Mouse (Mus musculus): ENCODE results near the gene Magi1. TPM values are rescaled to one million over a fixed set of nuclear protein-coding genes. Genes with fewer than 3 reads are reported as not detected.
A peak's percentile ranks its signal among the peaks of the same experiment; 100 is the strongest.

The Magi1 gene
- polyA plus RNA-seq, 1 experiment from 2014 or later, result 29.1 TPM

DNA sequence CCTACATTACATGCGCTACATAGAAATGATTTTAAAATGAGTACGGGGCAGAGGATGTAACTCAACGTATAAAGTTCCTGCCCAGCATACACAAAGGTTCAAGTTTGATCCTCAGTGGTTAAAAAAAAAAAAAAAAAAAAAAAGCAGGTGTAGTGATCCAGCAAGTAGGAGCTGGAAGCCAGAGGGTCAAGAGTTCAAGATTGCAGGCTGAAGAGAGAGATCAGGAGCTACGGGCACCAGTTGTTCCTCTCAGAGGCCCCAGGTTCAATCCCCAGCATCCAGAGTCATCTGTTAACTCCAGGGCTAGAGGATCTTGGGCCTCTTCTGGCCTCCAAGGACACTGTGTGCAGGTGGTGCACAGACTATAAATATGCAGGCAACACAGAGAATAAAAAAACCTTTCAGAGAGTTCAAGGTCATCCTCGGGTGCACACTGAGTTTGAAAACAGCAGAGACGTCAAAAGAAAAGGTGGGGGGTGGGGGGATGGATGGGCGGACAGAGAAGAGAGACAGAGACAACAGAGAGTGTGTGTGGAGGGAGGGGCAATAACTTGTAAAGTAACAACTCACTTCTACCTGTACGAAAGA, 32.3 kb downstream of the Magi1 start:
- WGBS, result 66% methylated on average over 8 of the region's 8 CpGs
- peaks cover 21% of the 10 kb centered on the region for H3K4me1 ChIP-seq (replicated peaks)
- H3K9ac ChIP-seq, result no peak overlapping the region
- no peaks in the 10 kb centered on the region for H3K36me3 ChIP-seq
- H3K4me3 ChIP-seq, result no peak overlapping the region
- no peaks in the 10 kb centered on the region for H3K9me3 ChIP-seq
- no peak for ATAC-seq (ENCODE audit: low FRiP score)
- no peak overlapping the region for H3K27ac ChIP-seq
- H3K27me3 ChIP-seq, result no peaks in the 10 kb centered on the region
- no peak overlapping the region for H3K4me2 ChIP-seq

DNA sequence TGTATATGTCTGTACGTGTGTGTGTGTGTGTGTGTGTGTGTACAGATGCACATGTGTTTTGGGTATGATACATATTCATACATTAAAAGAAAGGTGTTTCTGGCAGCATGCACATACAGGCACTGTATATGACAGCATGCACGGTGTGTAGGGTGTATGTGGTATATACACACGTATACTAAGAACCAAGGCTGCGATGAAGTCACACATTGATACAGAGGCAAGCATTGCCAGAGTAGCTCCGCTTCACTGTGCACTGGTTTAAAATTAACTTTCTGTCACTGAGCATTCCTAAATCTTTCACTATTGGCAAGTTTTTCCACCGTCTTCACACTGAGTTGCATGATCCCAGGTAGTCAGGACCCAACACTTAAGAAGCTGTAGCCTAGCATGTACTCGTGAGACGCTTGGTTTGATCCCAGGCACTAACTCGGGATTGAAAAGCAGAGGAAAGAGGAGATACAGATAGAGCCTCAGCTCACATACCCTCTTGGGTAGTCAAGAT, 34.4 kb downstream of the Magi1 start:
- H3K4me2 ChIP-seq, result no peak overlapping the region
- no peak overlapping the region for H3K9ac ChIP-seq
- no peak overlapping the region for H3K4me3 ChIP-seq
- H3K27me3 ChIP-seq, result no peaks in the 10 kb centered on the region
- H3K9me3 ChIP-seq, result no peaks in the 10 kb centered on the region
- no peak overlapping the region for H3K27ac ChIP-seq
- WGBS, result 93% methylated on average over 9 of the region's 9 CpGs
- no peaks in the 10 kb centered on the region for H3K36me3 ChIP-seq
- peaks cover 17% of the 10 kb centered on the region for H3K4me1 ChIP-seq (replicated peaks)
- ATAC-seq (ENCODE audit: low FRiP score), result no peak

DNA sequence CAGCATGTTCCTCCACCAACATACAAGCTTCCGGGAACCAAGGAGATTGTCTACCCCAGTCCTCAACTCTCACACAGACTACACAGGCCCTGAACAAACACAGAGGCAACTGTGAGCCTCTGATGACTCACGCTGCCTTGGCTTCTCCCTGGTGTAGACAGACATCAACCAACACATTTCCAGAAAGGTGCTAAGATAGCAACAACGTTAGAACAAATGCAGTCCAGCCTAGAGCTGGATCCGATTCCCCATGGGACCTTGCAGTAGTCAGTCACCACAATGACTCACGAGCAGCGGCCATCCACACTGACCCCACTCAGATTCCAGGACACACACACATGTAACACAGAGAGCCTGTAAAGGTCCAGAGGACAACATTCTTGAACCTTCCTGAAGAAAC, 42.5 kb downstream of the Magi1 start:
- H3K4me2 ChIP-seq, result no peak overlapping the region
- H3K9ac ChIP-seq, result no peak overlapping the region
- H3K36me3 ChIP-seq, result no peaks in the 10 kb centered on the region
- H3K4me1 ChIP-seq (replicated peaks), result 0 out of 2 replicates have a peak, but pooled peaks cover 7% of the 10 kb centered on the region
- H3K9me3 ChIP-seq, result no peaks in the 10 kb centered on the region
- H3K4me3 ChIP-seq, result no peak overlapping the region
- WGBS, result 85% methylated on average over 6 of the region's 6 CpGs
- no peak overlapping the region for H3K27ac ChIP-seq
- H3K27me3 ChIP-seq, result no peaks in the 10 kb centered on the region
- ATAC-seq (ENCODE audit: low FRiP score), result no peak

DNA sequence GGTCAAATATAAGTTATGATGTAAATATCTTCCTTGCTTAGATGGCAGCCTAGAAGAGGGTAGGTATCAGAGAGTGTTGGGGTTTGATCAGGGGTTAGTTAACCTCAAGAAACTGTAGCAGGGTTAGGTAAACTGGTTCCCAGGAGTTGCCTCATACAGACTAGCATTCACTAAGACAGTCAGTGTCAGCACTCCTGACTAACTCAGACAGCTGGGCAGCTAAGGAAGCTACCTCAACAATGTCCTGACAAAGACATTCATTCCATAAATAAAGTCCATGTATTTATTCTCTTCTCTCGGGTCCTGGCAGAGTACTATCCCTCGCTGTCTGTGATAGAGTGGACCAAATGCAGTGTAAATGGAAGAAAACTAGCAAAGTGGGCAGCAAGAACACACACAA, 45.1 kb downstream of the Magi1 start:
- H3K9ac ChIP-seq, result no peak overlapping the region
- H3K9me3 ChIP-seq, result no peaks in the 10 kb centered on the region
- H3K4me1 ChIP-seq (replicated peaks), result 0 out of 2 replicates have a peak, but pooled peaks cover 7% of the 10 kb centered on the region
- H3K4me2 ChIP-seq, result no peak overlapping the region
- no peak overlapping the region for H3K4me3 ChIP-seq
- H3K27me3 ChIP-seq, result no peaks in the 10 kb centered on the region
- WGBS, result 76% methylated on average over 2 of the region's 2 CpGs
- ATAC-seq (ENCODE audit: low FRiP score), result no peak
- no peaks in the 10 kb centered on the region for H3K36me3 ChIP-seq
- H3K27ac ChIP-seq, result no peak overlapping the region

DNA sequence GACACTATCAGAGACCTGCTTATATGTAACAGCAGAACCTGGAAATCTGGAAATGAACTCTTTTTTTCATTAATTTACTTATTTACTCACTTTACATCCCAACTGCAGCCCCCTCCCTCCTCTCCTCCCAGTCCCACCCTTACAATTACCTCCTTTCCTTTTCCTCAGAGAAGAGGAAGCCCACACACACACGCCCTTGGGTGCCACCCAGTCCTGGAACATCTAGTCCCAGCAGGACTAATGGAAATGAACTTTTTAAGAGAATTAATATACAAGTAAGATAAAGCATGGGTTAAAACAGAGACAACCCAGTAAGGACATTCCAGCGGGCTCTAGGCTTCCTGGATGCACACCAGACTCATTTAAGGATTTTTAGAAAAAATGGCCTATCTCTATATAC, 46.8 kb downstream of the Magi1 start:
- ATAC-seq (ENCODE audit: low FRiP score), result no peak
- H3K27ac ChIP-seq, result no peak overlapping the region
- 85% methylated on average over 2 of the region's 2 CpGs for WGBS

DNA sequence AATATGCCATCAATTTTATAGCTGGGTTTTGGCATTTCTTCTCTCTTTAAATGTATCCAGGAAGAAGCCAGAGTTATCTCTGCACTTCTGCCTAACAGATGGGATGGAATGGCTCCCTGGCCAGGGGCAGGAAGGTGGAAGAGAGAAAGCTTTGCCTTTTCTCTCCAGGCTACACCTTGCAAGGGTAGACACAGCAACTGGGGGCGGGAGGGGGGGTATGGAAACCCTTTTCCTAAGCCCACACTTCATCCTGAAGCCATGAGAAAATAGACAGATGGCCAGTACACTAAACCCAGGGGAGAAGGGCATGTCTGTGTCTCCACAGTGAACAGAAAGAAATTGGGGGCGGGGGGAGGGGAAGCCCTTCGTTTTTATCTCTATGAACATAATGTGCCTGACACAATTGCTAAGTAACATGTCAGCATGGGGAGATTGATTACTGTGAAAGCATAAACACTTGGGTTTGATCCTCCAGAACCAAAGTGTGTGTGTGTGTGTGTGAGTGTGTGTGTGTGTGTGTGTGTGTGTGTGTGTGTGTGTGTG, 51.4 kb downstream of the Magi1 start:
- Histone ChIP-seq H3K36me3 (no peaks in the 10 kb centered on the region), H3K4me2 (no peak overlapping the region), H3K4me3 (no peak overlapping the region), H3K4me1 (replicated peaks) (peaks cover 14% of the 10 kb centered on the region), H3K9me3 (no peaks in the 10 kb centered on the region), H3K27ac (peak overlapping the region; percentile 67; the same call in 1 of the 2 replicates), H3K27me3 (no peaks in the 10 kb centered on the region), H3K9ac (no peak overlapping the region)
- ATAC-seq (ENCODE audit: low FRiP score), result no peak
- WGBS, result 48% methylated on average over 3 of the region's 3 CpGs

More for the DNA sequence above, 46.8 kb downstream of the Magi1 start:
- H3K9ac ChIP-seq, result no peak overlapping the region
- no peaks in the 10 kb centered on the region for H3K36me3 ChIP-seq
- no peak overlapping the region for H3K4me2 ChIP-seq
- H3K27me3 ChIP-seq, result no peaks in the 10 kb centered on the region
- H3K4me3 ChIP-seq, result no peak overlapping the region
- H3K9me3 ChIP-seq, result no peaks in the 10 kb centered on the region
- H3K4me1 ChIP-seq (replicated peaks), result peaks cover 13% of the 10 kb centered on the region

DNA sequence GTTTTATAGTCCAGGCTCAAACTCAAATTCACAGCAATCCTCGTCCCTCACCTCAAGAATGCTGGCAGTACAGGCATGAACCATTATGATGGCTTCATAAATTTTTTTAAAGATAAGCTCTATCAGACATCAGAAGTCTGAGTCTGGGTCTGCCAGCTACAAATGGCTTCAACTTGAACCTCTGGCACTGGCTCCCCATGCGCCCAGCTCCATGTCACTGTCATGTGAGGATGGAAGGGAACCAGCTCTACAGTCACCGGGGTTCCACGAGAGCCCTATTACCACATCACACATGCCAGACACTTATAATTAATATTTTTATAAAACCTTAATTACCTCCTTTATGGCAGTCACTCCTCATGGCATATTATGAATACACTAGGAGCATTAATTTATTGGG, 51.9 kb downstream of the Magi1 start:
- no peaks in the 10 kb centered on the region for H3K27me3 ChIP-seq
- no peaks in the 10 kb centered on the region for H3K36me3 ChIP-seq
- peaks cover 14% of the 10 kb centered on the region for H3K4me1 ChIP-seq (replicated peaks)
- 48% methylated on average over 4 of the region's 4 CpGs for WGBS
- ATAC-seq (ENCODE audit: low FRiP score), result no peak
- H3K27ac ChIP-seq, result peak overlapping the region; percentile 67; the same call in 1 of the 2 replicates
- no peak overlapping the region for H3K4me3 ChIP-seq
- H3K9me3 ChIP-seq, result no peaks in the 10 kb centered on the region
- H3K9ac ChIP-seq, result no peak overlapping the region
- no peak overlapping the region for H3K4me2 ChIP-seq

DNA sequence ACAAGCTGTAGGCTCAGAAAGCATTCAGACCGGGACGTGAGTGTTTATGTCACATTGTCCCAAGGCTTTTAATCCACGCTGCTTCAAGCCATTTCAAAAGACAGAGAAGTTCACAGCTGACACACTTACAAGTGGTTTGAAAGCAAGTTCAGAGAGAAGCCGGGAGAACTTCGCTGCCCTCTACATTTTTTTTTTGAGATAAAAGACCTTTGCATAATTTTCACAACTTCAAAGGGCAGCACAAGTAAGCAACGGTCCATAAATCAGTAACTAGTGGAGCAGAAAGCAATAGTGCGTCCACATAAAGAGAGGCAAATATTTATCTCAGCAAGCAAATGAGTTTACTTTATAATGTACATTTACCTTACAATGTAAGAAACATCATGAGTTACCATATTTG, 52.4 kb downstream of the Magi1 start:
- Histone ChIP-seq H3K9me3 (no peaks in the 10 kb centered on the region), H3K4me1 (replicated peaks) (peaks cover 17% of the 10 kb centered on the region), H3K4me3 (no peak overlapping the region), H3K4me2 (no peak overlapping the region), H3K27me3 (no peaks in the 10 kb centered on the region), H3K9ac (no peak overlapping the region), H3K36me3 (no peaks in the 10 kb centered on the region), H3K27ac (no peak overlapping the region)
- WGBS, result 18% methylated on average over 7 of the region's 7 CpGs
- no peak for ATAC-seq (ENCODE audit: low FRiP score)

DNA sequence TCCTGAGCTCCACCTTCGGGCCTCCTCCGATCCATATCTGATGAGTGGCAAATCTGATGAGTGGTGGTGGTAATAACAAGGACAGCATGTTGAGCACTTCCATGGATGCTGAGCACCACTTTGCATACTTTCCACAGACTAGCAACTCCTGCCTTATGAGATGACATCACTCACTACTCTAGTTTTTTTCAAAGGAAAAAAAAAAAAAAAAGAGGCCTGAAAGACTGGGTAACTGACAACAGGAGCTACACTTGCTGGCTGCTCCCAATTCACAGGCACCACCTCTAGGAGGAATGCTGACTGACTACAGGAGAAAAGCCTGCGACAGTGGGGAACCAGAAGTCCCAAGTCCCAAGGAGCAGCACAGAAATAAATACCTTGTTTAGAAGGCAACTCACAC, 52.8 kb downstream of the Magi1 start:
- Histone ChIP-seq H3K9me3 (no peaks in the 10 kb centered on the region), H3K4me3 (no peak overlapping the region), H3K36me3 (no peaks in the 10 kb centered on the region), H3K4me2 (no peak overlapping the region), H3K9ac (no peak overlapping the region), H3K4me1 (replicated peaks) (peaks cover 21% of the 10 kb centered on the region), H3K27me3 (no peaks in the 10 kb centered on the region), H3K27ac (no peak overlapping the region)
- WGBS, result 74% methylated on average over 3 of the region's 3 CpGs
- ATAC-seq (ENCODE audit: low FRiP score), result no peak

DNA sequence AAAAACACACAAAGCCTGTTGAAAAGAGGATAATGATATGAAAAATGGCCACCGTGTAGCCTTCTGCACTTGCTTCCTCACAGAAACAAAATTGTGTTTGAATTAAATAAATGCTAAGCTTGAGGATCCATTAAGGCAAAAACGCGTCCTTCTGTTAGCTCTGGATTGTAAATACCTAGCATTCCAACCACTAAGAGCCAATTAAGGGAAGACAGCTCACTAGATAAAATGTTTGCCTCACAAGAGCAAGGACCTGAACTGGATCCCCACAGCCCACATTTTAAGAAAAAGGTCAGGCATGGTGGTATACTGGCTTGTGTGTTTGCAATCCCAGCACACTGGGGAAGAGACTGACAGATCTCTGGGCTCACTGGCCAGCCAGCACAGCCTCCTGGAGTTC, 53.6 kb downstream of the Magi1 start:
- 75% methylated on average over 3 of the region's 3 CpGs for WGBS
- Histone ChIP-seq H3K27me3 (no peaks in the 10 kb centered on the region), H3K36me3 (no peaks in the 10 kb centered on the region), H3K4me1 (replicated peaks) (peaks cover 22% of the 10 kb centered on the region), H3K27ac (no peak overlapping the region), H3K9me3 (no peaks in the 10 kb centered on the region), H3K4me2 (no peak overlapping the region), H3K4me3 (no peak overlapping the region), H3K9ac (no peak overlapping the region)
- ATAC-seq (ENCODE audit: low FRiP score), result no peak

DNA sequence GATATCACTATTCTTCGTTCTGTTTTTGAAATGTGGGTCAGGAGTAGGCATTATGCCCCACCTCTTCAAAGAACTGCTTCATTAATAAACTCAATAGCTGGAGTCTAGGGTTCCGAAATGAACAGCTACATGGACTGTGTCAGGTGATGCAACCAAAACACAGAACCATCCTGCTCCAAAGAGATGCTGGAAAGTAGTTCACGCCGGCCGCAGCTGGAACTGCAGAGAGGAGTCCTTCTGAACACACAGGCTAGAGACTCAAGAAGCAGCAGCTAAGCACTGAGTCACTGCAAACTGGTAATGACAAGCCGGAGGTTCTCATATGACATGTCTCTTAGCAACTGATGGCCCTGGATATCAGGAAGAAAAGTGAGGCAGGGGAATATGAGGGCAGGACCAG, 57.5 kb downstream of the Magi1 start:
- 86% methylated on average over 6 of the region's 6 CpGs for WGBS
- H3K9ac ChIP-seq, result no peak overlapping the region
- H3K36me3 ChIP-seq, result no peaks in the 10 kb centered on the region
- no peak overlapping the region for H3K4me2 ChIP-seq
- no peak overlapping the region for H3K4me3 ChIP-seq
- H3K27ac ChIP-seq, result no peak overlapping the region
- H3K27me3 ChIP-seq, result no peaks in the 10 kb centered on the region
- no peaks in the 10 kb centered on the region for H3K9me3 ChIP-seq
- ATAC-seq (ENCODE audit: low FRiP score), result no peak
- peaks cover 20% of the 10 kb centered on the region for H3K4me1 ChIP-seq (replicated peaks)

DNA sequence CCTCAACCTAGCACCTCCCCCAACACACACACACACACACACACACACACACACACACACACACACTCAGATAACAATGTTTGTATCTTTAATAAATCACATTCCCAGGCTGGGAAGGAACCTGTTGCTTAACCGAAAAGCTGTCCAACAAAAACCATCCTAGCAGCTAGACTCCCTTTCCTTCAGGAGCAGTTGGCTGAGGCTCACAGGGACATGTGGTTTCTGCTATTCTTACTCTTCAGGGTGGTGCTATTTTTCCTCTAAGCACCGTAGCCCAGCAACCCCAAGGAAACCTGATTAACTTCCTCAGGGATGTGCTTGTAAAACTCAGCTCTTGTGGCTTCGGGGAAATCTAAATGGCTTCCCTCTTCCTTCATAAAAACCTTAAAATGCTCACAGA, 57.9 kb downstream of the Magi1 start:
- Histone ChIP-seq H3K27ac (no peak overlapping the region), H3K9ac (no peak overlapping the region), H3K4me1 (replicated peaks) (peaks cover 17% of the 10 kb centered on the region; the same call in 1 of the 2 replicates), H3K4me2 (no peak overlapping the region), H3K4me3 (no peak overlapping the region), H3K27me3 (no peaks in the 10 kb centered on the region), H3K36me3 (no peaks in the 10 kb centered on the region), H3K9me3 (no peaks in the 10 kb centered on the region)
- ATAC-seq (ENCODE audit: low FRiP score), result no peak
- 76% methylated on average over 3 of the region's 3 CpGs for WGBS

DNA sequence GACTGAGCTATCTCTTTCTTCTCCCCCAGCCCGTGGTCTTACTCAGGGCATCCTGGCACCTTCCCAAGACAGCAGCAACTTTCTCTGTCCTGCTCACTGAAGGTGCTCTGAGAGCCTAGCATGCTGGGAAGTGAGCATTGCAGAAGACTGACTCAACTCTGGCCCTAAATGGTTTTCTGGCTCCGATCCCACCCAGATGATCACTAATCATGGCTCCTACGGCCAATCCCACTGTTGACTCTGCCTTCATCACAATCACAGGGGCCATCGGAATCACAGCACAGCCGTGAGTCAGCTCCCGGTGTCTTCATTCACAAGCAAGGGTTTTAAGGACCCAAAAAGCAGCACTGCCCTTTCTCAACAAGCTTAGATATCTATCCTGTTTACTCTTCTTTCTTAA, 58.6 kb downstream of the Magi1 start:
- Histone ChIP-seq H3K4me2 (no peak overlapping the region), H3K9ac (no peak overlapping the region), H3K36me3 (no peaks in the 10 kb centered on the region), H3K4me3 (no peak overlapping the region), H3K4me1 (replicated peaks) (peaks cover 17% of the 10 kb centered on the region; the same call in 1 of the 2 replicates), H3K27ac (no peak overlapping the region), H3K27me3 (no peaks in the 10 kb centered on the region), H3K9me3 (no peaks in the 10 kb centered on the region)
- 83% methylated on average over 6 of the region's 6 CpGs for WGBS
- ATAC-seq (ENCODE audit: low FRiP score), result no peak

Measured in hindbrain, embryonic 13.5 days (tissue).